Mouse (Mus musculus): ENCODE data around the gene Bcat2.
"Not testable (repeated sequence)": the region's sequence is repeated elsewhere in the genome, so short reads cannot be mapped to it uniquely, and the experiment has no call there.

Gene Bcat2

DNA sequence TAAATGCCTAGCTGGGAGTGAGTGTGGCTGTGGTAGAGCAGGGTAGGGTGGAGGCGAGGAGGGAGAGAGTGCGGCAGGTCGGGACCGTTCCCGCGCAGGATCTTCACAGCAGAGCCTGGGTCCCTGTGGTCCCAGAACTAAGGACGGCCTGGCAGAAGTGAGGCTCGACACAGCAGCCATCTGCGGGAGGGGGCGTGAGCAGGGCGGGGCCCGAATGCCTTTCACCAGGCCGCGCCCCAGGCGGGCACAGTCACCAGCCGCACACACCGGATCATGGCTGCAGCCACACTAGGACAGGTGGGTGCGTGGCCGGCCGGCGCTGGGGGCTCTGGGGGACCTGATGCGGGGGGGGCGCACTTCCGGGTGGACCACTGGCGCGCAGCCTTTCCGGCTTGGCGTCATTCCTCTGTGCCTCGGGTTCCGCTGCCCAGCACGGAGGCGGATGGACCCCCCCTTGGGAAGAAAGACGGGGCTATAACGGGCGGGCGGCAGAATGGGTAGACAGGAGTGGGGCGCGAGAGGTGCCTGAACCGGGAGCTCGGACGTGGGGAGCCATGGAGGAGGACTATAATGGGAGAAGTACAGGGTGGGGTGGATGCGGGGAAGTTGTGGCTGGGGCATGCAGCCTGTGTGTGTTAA is at the start of gene Bcat2:
Gene Bcat2 (plus strand): TSS at position 51 of the 639 bp plus-strand sequence.
- peak; percentile 83 for DNase-seq (ENCODE audit: low spot score)

DNA sequence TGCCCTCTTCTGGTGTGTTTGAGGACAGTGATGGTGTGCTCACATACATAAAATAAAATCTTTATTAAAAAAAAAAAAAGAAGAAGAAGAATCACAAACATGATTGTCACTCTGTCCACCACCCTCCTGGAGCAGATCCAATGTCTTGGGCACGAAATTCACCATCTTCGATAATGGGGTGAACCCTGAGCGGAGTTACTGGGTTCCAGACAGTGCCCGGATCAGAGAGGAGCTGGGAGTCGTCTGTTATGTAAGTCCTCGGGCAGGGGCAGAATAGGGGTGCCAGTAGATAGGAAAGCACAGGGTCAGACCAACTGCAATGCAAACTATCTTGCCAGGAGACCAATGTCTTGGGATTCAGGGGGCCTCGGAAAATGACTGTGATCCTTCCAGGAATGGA is 49.3 kb upstream of the Bcat2 start:
- no peak for DNase-seq (ENCODE audit: low spot score)

DNA sequence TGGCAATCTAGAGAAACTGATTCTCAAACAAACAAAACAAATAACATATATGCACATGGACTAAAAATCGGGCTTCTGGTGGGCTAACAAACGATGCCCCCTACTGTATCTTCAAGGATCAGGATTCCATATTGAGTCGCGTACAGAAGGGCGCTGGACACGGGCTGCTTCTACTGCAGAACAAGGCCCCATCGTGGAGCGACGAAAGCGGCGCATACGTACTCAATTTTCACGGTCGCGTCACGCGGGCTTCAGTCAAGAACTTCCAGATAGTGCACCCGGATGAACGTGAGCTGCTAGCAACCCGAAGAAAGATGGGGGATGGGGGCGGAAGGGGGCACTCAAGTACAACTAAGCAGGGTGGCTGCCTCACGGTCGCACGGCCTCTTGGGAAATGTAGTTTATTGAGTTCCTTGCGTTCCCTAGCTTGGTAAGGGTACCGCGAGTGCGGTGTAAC is 48.2 kb upstream of the Bcat2 start:
- DNase-seq (ENCODE audit: low spot score): peak; percentile 96

DNA sequence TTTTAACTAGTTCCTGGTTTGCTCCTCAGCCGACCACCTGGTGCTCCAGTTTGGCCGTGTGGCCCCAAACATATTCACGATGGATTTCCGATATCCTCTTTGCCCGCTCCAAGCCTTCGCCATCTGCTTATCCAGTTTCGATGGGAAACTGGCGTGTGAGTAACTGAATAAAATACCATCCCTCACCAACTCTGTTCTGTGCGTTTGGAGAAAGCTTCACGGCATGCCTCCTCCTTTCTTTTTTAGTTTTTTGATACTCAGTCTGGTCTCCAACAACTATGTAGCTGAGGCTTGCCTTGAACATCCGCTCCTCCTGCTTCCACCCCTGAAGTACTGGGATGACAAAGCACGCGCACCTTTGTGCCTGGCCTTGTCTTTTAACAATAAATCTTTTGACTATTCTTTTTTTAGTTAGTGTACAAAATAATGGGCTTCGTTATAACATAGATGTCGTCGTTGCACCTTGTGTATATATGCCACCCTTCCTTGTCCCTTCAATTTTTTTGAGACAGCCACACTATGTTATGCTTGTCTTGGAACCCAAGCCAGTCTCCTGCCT is 47.7 kb upstream of the Bcat2 start:
- DNase-seq (ENCODE audit: low spot score): no peak

DNA sequence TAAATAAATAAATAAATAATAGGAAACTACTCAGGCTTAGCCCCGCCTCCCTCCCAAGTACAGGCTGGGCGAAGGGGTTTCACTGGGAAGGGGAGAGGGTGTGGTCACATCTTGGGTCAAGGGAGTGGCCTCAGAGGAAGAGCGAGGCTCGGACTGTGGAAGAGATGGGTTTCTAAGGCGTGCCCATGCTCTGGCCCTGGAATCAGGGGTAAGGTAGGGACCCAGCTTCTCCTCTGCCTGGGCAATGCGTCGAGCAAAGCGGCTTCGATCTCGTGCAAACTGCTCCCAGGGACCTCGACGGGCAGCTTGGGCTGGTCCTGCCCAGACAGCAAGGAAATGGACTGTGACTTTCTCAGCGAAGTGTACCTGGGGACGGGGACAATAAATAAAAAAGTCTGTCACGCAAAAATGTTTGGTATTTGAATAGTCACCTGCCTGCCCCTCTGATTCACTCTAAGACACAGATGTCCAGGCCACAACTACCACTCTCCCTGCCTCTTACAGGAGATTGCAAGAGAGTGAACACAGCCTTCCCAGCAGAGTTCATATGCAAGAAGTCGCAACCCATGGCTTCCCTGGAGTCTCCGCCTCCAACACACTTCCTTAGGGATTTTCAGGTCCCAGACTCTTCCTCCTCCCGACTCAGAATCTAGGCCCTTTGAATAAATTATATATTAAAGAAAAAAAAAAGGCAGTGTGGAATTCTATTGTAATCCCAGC is 46.8 kb upstream of the Bcat2 start:
- DNase-seq (ENCODE audit: low spot score): peak; percentile 36

GRCm38 (mm10) chr7:45523678-45524170 is 46.2 kb upstream of the Bcat2 start:
- no peak for DNase-seq (ENCODE audit: low spot score)

- peak; percentile 48 for DNase-seq (ENCODE audit: low spot score)
These were observed 44.9 kb upstream of the Bcat2 start for GRCm38 (mm10) chr7:45524841-45525621.

DNA sequence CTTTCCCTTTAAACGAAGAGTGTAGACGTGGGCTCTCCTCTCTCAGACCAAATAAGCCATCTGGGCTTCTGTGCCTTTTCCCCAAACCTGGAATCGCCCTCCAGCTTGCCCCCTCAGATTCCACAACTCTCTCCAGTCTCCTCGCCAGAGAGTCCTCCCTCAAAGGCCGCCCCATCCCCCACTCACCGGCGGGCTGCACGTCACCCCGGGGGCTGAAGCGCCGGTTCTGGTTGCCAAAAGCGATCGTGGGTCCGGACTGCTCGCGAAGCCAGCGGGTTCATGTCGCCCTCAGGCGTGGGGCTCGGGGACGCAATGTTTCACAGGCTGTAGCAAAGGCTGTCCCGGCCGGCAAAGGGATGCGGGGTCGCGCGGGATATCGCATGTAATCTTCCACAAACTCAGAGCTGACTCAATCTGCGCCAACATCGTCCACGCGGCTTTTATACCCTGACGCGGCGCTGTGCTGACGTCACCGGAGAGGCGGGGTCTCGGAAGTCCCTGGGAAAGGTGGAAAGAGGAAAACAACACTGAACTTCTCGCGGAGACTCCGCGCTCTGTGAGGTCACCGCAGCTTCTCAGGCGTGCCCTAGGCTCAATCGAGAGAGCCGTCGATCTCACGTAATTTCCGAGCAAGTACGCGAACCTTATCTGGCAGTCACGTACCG is 44.0 kb upstream of the Bcat2 start, which contains the start of the genes Ppp1r15a and Plekha4:
Gene Ppp1r15a (minus strand): TSS at position 460 of the 665 bp plus-strand sequence.
Gene Plekha4 (plus strand): TSS at position 522 of the 665 bp plus-strand sequence.
- DNase-seq (ENCODE audit: low spot score): peak; percentile 95

DNA sequence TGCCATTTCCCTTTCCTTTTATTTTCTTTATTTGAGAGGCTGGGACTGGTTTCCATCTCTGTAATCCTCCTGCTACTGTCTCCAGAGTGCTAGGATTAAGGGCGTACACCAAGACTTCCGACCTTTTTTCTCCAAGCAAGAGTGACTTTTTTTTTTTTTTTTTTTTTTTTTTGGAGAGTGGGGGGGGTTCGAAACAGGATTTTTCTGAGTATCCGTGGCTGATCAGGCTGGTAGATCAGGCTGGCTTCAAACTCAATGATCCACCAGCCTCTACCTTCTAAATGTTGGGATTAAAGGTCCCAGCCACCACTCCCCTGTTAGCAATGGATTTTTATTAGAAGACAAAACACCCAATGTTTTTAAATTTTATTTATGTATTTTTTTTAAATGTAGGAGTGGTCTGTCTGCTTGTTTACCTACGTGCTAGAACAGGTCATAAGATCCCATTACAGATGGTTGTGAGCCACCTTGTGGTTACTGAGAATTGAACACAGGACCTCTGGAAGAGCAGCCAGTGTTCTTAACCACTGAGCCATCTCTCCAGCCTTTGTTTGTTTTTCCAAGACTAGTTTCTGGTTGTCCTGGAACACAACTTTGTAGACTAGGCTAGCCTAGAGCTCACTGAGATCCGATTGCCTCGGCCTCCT is 43.4 kb upstream of the Bcat2 start:
- DNase-seq (ENCODE audit: low spot score): peak; percentile 31

GRCm38 (mm10) chr7:45527169-45527568 is 42.8 kb upstream of the Bcat2 start:
- not testable (repeated sequence) for DNase-seq (ENCODE audit: low spot score)

GRCm38 (mm10) chr7:45529461-45529860 is 40.5 kb upstream of the Bcat2 start:
- DNase-seq (ENCODE audit: low spot score): no peak

GRCm38 (mm10) chr7:45530643-45531042 is 39.3 kb upstream of the Bcat2 start:
- DNase-seq (ENCODE audit: low spot score): no peak

- no peak for DNase-seq (ENCODE audit: low spot score)
These were observed 34.3 kb upstream of the Bcat2 start for GRCm38 (mm10) chr7:45535676-45536075.

DNA sequence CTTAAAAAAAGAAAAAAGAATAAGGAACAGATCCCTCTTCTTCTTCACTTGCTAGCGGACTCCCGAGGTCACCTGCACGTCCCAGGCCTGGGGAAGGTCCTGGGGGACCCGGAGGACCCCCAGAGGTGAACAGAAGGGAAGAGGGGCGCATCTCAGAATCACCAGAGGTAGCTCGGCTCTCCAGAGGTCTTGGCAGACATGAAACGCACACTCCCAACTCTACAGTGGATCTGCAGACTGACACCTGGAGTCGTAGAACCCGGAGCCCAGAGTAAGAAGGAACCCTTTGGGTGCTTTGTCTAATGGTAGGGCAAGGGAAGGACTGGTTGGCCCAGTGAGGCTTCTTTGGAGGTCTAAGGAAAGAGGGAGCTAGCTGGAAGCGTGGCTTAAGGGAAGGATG is 32.4 kb upstream of the Bcat2 start:
- no peak for DNase-seq (ENCODE audit: low spot score)

DNA sequence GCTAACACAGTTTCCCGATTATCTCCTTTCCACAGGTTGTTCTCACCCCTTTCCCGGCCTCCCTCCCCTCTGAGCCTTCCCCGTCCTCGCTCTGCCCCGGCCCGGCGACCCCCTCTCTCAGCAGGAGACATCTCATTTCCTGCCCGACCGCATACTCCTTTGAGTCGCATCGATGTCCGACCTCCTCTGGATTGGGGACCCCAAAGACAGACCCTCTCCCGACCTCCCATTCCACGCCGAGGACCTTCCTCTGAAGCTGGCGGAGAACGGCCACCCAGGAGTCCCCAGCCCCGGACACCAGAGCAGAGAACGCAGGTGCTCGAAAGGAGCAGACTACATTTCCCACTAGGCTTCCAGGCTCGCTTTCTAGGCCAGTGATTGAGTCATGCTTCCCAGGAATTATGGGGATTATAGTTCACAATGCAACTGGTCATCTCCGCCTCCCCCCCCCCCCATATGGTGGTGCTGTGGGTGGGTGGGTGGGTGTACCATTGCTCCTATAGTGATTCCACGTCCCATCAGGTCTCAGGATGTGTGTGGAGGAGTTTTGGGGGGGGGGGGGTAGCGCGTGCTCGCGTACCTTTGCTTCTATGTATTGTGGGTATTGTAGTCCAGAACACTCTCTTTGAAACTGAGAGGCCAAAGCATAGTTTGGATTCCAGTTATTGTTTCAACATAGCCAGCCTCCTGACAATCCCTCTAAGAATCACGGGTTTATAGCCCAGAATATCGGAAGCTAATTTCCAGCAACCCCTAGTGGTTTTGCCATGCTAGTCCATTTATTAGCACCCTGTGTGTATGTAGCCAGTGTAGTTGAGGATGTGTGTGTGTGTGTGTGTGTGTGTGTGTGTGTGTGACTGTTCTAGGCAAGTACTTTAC is 31.6 kb upstream of the Bcat2 start:
- DNase-seq (ENCODE audit: low spot score): peak; percentile 80

GRCm38 (mm10) chr7:45539095-45539494 is 30.9 kb upstream of the Bcat2 start:
- DNase-seq (ENCODE audit: low spot score): no peak

DNA sequence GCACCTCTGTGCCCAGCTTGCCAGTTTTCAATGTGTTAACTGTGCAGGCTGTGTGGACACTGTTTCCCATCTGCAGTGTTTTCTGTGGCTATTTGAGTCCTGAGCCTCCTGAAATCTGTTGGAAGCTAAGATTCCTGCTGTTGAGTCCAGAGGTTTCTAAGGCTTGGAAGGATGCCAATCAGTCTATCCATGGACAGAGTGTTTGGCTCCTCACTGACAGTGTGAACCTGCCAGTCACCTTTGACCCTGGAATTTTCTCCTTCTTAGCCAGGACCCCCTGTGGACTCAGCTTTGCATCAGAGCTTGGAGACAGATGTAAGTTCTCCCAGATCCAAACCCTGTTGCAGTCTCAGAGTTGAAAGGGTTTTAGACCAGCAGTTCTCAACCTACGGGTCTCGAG is 29.7 kb upstream of the Bcat2 start:
- DNase-seq (ENCODE audit: low spot score): no peak

GRCm38 (mm10) chr7:45544525-45544924 is 25.4 kb upstream of the Bcat2 start:
- DNase-seq (ENCODE audit: low spot score): no peak

GRCm38 (mm10) chr7:45549641-45550436 is 20.1 kb upstream of the Bcat2 start:
- DNase-seq (ENCODE audit: low spot score): no peak

Measured in embryo, embryonic 10 days (tissue).